Mouse (Mus musculus) hindbrain, embryonic 11.5 days (tissue): Measurements from ENCODE around the gene BC067074. TPM values are rescaled to one million over a fixed set of nuclear protein-coding genes. Genes with fewer than 3 reads are reported as not detected.

ENCODE experiments used
- ATAC-seq: fragments of 200-750 bp; cut with Nextera tagmentation; 2 replicates; pipeline ENCODE4 v1.8.0; 2017; ENCODE audit warnings: mild to moderate bottlenecking, moderate TSS enrichment, moderate library complexity; ENCODE audit not compliant: low FRiP score
- DNase-seq: peaks from one replicate; pipeline ENCODE4 v3.0.0-alpha.2; 2015; ENCODE audit warnings: low spot score
- H3K27ac ChIP-seq: fragments of 300-500 bp; sonication (generic); 2 replicates; pipeline ENCODE4 v1.5.1; 2014; ENCODE audit warnings: mild to moderate bottlenecking, low read depth, low read length
- H3K27me3 ChIP-seq: fragments of 300-500 bp; sonication (generic); 2 replicates; pipeline ENCODE4 v1.6.1; 2014; ENCODE audit warnings: mild to moderate bottlenecking, low read length, moderate library complexity, mixed read lengths; ENCODE audit not compliant: control insufficient read depth, insufficient read depth
- H3K36me3 ChIP-seq: fragments of 300-500 bp; sonication (generic); 2 replicates; pipeline ENCODE4 v1.6.1; 2014; ENCODE audit warnings: mild to moderate bottlenecking, low read length, moderate library complexity, mixed read lengths; ENCODE audit not compliant: control insufficient read depth, insufficient read depth
- H3K4me1 ChIP-seq: fragments of 300-500 bp; sonication (generic); replicated peaks from 2 replicates; pipeline ENCODE4 v1.6.1; 2014; ENCODE audit warnings: low read length, mixed read lengths; ENCODE audit not compliant: control insufficient read depth, insufficient read depth
- H3K4me2 ChIP-seq: fragments of 300-500 bp; sonication (generic); replicated peaks from 2 replicates; pipeline ENCODE4 v1.6.1; 2014; ENCODE audit warnings: mild to moderate bottlenecking, low read depth, low read length
- H3K4me3 ChIP-seq: fragments of 300-500 bp; sonication (generic); 2 replicates; pipeline ENCODE4 v1.5.1; 2014; ENCODE audit warnings: low read depth, low read length
- H3K9ac ChIP-seq: fragments of 300-500 bp; sonication (generic); 2 replicates; pipeline ENCODE4 v1.6.1; 2014; ENCODE audit warnings: low read depth, low read length
- H3K9me3 ChIP-seq: fragments of 300-500 bp; sonication (generic); 2 replicates; pipeline ENCODE4 v1.6.1; 2016; ENCODE audit warnings: low read length; ENCODE audit not compliant: control insufficient read depth
- WGBS: fragments of 180-500 bp; shearing (Covaris S2); extraction: QIAGEN DNeasy Blood & Tissue Kit; methylation state at CpG from one replicate; pipeline ENCODE4 v1.1.7; 2014; 5-methylcytosine and 5-hydroxymethylcytosine counted together
- polyA plus RNA-seq: library from polyadenylated mRNA; unstranded; fragments of >200 nt; fragmentation: Nextera tagmentation; extraction: Ambion mirVana; gene quantifications from 2 replicates; pipeline ENCODE4 v1.2.1, GENCODE M21; 2014

Gene BC067074
- polyA plus RNA-seq, 1 experiment from 2014 or later = 1.9 TPM

DNA sequence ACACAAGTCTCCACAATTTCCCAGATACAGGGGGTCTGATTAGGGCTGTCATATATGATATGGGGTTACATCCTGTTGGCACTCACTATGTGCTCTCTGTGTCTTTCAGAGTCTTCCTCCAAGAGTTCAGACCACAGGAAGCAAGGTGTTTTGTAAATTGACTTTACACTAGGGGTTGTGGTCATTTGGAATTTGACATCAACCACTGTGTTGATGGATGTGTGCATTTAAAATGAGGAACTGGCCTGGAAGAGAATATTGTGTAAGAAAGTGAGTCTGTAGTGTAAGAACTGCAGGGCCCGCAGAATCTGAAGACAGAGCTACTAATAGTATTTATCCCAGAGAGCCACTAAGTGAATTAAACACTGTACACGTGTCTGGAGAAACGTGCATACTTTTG lies 25.8 kb upstream of the BC067074 start:
- Histone ChIP-seq H3K9ac (no peak overlapping the region), H3K4me1 (no peaks in the 10 kb centered on the region), H3K36me3 (no peaks in the 10 kb centered on the region), H3K4me2 (no peak overlapping the region), H3K4me3 (no peak overlapping the region), H3K9me3 (no peaks in the 10 kb centered on the region), H3K27ac (no peak overlapping the region), H3K27me3 (no peaks in the 10 kb centered on the region)
- 92% methylated on average over 3 of the region's 3 CpGs for WGBS
- ATAC-seq (no peak), DNase-seq (no peak)

DNA sequence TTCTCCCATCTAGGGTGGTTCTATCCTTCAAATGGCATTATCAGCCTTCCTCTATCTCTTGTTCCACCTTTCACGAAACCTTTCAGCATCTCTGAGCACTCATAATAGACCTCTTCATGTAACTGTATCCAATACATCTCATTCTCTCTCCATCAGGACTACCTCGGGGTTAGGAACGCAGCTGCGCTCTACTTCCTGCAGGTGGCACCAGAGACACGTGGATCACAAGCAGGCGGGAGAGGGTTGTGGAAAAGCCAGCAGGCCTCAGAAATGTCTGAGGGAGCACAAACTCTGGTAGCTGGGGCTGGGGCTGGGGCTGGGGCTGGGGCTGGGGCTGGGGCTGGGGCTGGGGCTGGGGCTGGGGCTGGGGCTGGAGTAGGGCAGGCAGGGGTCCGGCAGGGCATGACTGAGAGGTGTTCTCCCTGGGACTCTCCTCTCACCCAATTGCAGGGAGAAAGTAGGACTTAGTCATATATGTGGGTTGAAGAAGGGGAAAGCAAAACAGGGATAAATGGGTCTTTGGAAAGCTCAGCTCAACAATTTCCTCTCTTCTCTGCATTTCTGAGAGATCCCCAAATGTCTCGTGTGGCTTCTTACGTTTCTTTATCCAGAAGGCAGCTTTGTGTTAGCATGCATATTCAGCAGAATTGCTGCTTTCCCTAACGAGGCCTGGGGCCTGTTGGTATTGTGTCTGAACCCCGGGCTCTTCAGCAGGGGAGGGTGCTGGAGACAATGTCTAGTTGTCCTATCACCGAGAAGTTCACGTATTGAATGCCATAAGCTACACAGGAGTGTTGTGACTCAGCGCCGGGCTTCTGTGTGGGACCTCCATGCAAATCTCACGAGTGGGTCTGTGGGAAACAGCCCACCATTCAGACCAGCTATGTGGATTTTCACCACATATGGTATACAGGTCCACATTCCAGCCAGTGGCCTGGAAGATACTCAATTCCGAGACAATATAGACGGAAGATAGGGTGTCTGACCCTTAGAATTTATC lies 22.9 kb upstream of the BC067074 start:
- peak; percentile 89 for DNase-seq
- WGBS = 53% methylated on average over 18 of the region's 18 CpGs
- Histone ChIP-seq H3K4me1 (no peaks in the 10 kb centered on the region), H3K4me2 (no peak overlapping the region), H3K4me3 (no peak overlapping the region), H3K36me3 (no peaks in the 10 kb centered on the region), H3K27ac (no peak overlapping the region), H3K27me3 (no peaks in the 10 kb centered on the region), H3K9me3 (no peaks in the 10 kb centered on the region), H3K9ac (no peak overlapping the region)
- peak; percentile 82 for ATAC-seq

DNA sequence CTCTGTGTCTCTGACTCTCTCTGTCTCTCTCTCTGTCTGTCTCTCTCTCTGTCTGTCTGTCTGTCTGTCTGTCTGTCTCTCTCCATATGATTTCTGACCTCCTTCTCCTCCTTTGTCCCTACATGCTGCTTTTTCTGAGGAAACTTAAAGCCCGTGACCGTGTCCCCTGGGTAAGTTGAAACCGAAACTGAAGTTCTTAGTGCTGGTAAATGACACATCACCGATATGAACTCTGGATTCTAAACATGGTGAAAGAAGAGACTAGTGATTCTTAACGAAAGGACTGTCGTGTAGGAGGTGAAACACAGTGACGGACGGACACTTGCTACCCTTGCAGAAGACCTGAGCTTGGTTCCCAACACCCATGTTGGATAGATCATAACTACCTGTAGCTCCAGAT lies 21.8 kb upstream of the BC067074 start:
- Histone ChIP-seq H3K9ac (no peak overlapping the region), H3K27ac (no peak overlapping the region), H3K4me2 (no peak overlapping the region), H3K9me3 (no peaks in the 10 kb centered on the region), H3K27me3 (no peaks in the 10 kb centered on the region), H3K4me3 (no peak overlapping the region), H3K36me3 (no peaks in the 10 kb centered on the region), H3K4me1 (no peaks in the 10 kb centered on the region)
- WGBS = 92% methylated on average over 8 of the region's 8 CpGs
- ATAC-seq (no peak), DNase-seq (no peak)

DNA sequence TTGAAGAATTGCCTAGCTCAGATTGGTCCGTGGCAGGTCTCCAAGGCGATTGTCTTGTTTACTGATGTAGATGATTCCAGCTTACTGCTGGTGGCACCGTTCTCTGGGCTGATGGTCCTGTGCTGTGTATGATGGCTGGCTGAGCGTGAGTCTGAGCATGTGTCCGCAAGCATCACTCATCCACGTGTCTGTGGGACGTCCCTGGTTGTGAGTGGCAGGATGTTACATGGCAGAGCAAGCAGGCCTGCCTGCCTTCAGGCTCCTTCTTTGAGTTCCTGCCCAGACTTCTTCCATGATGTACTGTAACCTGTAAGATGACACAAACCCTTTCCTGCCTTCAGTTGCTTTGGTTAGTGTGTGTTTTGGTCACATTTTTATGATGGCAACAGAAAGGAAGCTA lies 5.8 kb upstream of the BC067074 start:
- Histone ChIP-seq H3K27me3 (no peaks in the 10 kb centered on the region), H3K4me1 (no peaks in the 10 kb centered on the region), H3K9ac (no peak overlapping the region), H3K4me2 (no peak overlapping the region), H3K4me3 (no peak overlapping the region), H3K9me3 (no peaks in the 10 kb centered on the region), H3K27ac (no peak overlapping the region), H3K36me3 (no peaks in the 10 kb centered on the region)
- 88% methylated on average over 7 of the region's 7 CpGs for WGBS
- no peak for DNase-seq
- no peak for ATAC-seq

DNA sequence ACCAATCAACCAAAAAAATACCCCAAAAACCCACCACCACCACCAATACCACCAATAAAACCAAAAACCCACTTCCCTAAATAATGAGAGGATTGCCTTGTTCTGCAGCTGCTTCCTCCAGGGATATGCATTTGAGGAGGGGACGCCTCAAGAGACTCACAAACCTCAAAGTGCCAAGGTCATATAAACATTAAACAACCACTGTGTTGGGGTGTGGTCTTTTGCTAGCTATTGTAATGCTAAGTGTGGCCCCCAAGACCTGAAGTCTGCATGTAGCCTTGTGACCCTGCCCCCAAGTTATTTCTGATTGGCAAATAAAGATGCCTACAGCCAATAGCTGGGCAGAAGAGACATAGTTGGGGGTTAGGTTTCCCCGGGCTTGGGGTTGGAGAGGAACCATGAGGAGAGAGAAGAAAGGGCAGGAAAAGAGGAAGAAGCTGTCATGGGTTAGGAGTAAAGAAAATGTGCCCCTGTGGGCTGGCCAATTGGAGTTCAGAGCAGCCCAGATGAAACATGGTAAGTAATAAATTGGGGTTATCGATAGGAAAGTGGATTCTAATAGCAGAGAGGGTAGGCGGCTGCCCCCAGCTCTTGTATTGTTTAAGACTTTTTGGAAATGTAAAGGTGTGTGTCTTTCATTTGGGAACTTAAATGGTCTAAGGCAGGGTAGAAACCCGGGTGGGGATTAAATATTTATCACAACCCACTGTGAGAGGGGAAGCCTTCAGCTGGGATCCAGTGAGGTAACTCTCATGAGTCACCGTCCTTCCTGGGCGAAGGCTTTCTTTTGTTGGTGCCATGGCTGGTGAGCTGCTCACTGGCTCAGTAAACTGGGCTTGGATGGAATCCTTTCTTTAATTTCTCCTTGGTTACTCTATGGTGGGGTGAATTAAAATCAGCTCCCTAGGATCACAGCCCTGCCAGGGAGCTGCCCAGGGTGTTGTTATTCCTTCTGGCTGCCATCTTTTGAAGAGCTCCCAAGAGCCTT lies 4.5 kb upstream of the BC067074 start:
- H3K4me2 ChIP-seq = no peak overlapping the region
- 87% methylated on average over 7 of the region's 7 CpGs for WGBS
- no peak for DNase-seq
- H3K27me3 ChIP-seq = peaks cover under 1% of the 10 kb centered on the region; the same call in 1 of the 2 replicates
- H3K4me3 ChIP-seq = no peak overlapping the region
- no peaks in the 10 kb centered on the region for H3K36me3 ChIP-seq
- no peak for ATAC-seq
- no peaks in the 10 kb centered on the region for H3K9me3 ChIP-seq
- H3K9ac ChIP-seq = no peak overlapping the region
- no peak overlapping the region for H3K27ac ChIP-seq
- H3K4me1 ChIP-seq = no peaks in the 10 kb centered on the region

GRCm38 (mm10) chr13:113289760-113290159 lies 3.2 kb upstream of the BC067074 start:
- H3K9ac ChIP-seq = no peak overlapping the region
- H3K4me1 ChIP-seq = no peaks in the 10 kb centered on the region
- no peak overlapping the region for H3K4me2 ChIP-seq
- no peak for ATAC-seq
- peaks cover 6% of the 10 kb centered on the region; the same call in 1 of the 2 replicates for H3K27me3 ChIP-seq
- WGBS = 78% methylated on average over 4 of the region's 4 CpGs
- H3K27ac ChIP-seq = no peak overlapping the region
- DNase-seq = no peak
- H3K36me3 ChIP-seq = no peaks in the 10 kb centered on the region
- H3K4me3 ChIP-seq = no peak overlapping the region
- no peaks in the 10 kb centered on the region for H3K9me3 ChIP-seq

GRCm38 (mm10) chr13:113292001-113292400 lies 958 bp upstream of the BC067074 start:
- H3K4me2 ChIP-seq = no peak overlapping the region
- no peak overlapping the region for H3K9ac ChIP-seq
- no peaks in the 10 kb centered on the region for H3K36me3 ChIP-seq
- peaks cover 6% of the 10 kb centered on the region; the same call in 1 of the 2 replicates for H3K27me3 ChIP-seq
- no peak for ATAC-seq
- H3K27ac ChIP-seq = no peak overlapping the region
- DNase-seq = no peak
- no peaks in the 10 kb centered on the region for H3K4me1 ChIP-seq
- H3K4me3 ChIP-seq = no peak overlapping the region
- WGBS = 91% methylated on average over 8 of the region's 8 CpGs
- no peaks in the 10 kb centered on the region for H3K9me3 ChIP-seq

DNA sequence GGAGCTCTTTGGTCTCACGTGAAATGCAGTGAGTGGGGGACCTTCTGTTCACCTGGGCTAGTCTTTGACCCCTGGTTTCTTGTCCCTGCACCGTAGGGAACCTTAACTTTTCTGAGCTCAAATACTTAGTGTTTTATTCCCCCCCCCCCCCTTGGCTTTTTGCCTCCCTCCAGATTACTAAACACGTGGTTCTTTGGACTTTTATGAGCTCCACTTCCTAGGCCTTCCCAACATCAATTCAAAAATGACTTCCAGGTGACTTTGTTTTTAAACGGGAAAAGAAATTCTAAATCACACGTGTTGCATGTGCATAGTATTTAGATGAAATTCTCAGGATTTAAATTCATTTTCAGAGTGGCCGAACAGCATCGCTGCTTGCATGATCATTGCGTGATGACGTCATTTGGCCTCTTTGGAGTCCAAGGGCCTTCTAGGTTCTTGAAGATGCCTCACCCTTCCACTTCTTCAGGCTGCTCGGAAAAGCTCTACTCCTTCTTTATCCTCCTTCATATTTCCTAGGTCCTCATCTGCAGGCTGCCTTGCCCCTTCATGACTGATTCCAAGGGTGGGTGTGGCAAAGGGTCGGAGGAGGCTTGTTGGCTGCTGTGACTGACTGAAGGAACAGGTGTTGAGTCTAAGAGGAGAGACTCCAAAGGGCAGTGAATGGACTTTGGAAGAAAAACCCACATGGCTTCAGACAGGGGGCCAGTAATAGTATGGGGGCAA lies 911 bp downstream of the BC067074 start:
- Histone ChIP-seq H3K27ac (no peak overlapping the region), H3K9me3 (no peaks in the 10 kb centered on the region), H3K4me1 (no peaks in the 10 kb centered on the region), H3K27me3 (peaks cover 6% of the 10 kb centered on the region; the same call in 1 of the 2 replicates), H3K4me2 (peak overlapping the region; percentile 98), H3K9ac (peak overlapping the region; percentile 77), H3K36me3 (no peaks in the 10 kb centered on the region), H3K4me3 (peak overlapping the region; percentile 62)
- WGBS = 66% methylated on average over 11 of the region's 11 CpGs
- no peak for ATAC-seq
- no peak for DNase-seq
